Mouse (Mus musculus) cerebellum, adult 2 months (tissue): ENCODE data around the gene Tmem184b.

Experiments used
- CTCF ChIP-seq: fragments of 200-500 bp; IDR thresholded peaks from 2 replicates; pipeline ENCODE4 v1.5.1; 2011; ENCODE audit warnings: low read depth, mild to moderate bottlenecking, control low read depth, low read length, moderate library complexity, borderline replicate concordance; ENCODE audit not compliant: insufficient read depth
- POLR2A ChIP-seq: fragments of 200-500 bp; IDR thresholded peaks from 2 replicates; pipeline ENCODE4 v1.6.1; 2011; ENCODE audit warnings: low read length, control low read depth, borderline replicate concordance; ENCODE audit not compliant: insufficient read depth

GRCm38 (mm10) chr15:79424602-79425001, 21.2 kb upstream of the Tmem184b start:
- no peak for TF ChIP-seq POLR2A
- TF ChIP-seq CTCF: no peak
